Mouse (Mus musculus) embryonic fibroblast, embryonic 13.5 days (primary cell): ENCODE data around the gene 1700037H04Rik. TPM values are rescaled to one million over a fixed set of nuclear protein-coding genes. Genes with fewer than 3 reads are reported as not detected.

ENCODE experiments used
- H3K27ac ChIP-seq: 2 replicates; pipeline ENCODE4 v1.5.1; 2012; ENCODE audit warnings: low read length, control low read depth, inconsistent platforms; ENCODE audit not compliant: insufficient read depth
- H3K4me1 ChIP-seq: 2 replicates; pipeline ENCODE4 v1.6.1; 2011; ENCODE audit warnings: low read length; ENCODE audit not compliant: control insufficient read depth, insufficient read depth
- H3K4me3 ChIP-seq: 2 replicates; pipeline ENCODE4 v1.5.1; 2011; ENCODE audit warnings: mild to moderate bottlenecking, control low read depth, low read length; ENCODE audit not compliant: insufficient read depth
- CTCF ChIP-seq: IDR thresholded peaks from 2 replicates; pipeline ENCODE4 v1.5.1; 2011; ENCODE audit warnings: mild to moderate bottlenecking, control low read depth, low read length, moderate library complexity, borderline replicate concordance; ENCODE audit not compliant: insufficient read depth
- POLR2A ChIP-seq: IDR thresholded peaks from 2 replicates; pipeline ENCODE4 v1.6.1; 2011; ENCODE audit warnings: low read depth, mild to moderate bottlenecking, control low read depth, low read length, moderate library complexity
- polyA plus RNA-seq: library from polyadenylated mRNA; stranded (reverse); fragments of >200 nt; gene quantifications from 2 replicates; pipeline ENCODE4 v1.2.4, GENCODE M21; 2011; ENCODE audit warnings: low read depth; ENCODE audit not compliant: missing spikeins, insufficient read length

The 1700037H04Rik gene
- polyA plus RNA-seq, 1 experiment: 29.0 TPM

- no peak overlapping the region for H3K4me3 ChIP-seq
- H3K27ac ChIP-seq: no peak overlapping the region
- TF ChIP-seq CTCF (no peak), POLR2A (no peak)
- H3K4me1 ChIP-seq: no peaks in the 10 kb centered on the region
Observed at GRCm38 (mm10) chr2:131141336-131141986, 18.4 kb downstream of the 1700037H04Rik start.

- Histone ChIP-seq H3K4me1 (no peaks in the 10 kb centered on the region), H3K4me3 (no peak overlapping the region), H3K27ac (no peak overlapping the region)
- TF ChIP-seq POLR2A (no peak), CTCF (no peak)
Observed at GRCm38 (mm10) chr2:131140533-131140905, 19.4 kb downstream of the 1700037H04Rik start.

GRCm38 (mm10) chr2:131139886-131140532, 19.9 kb downstream of the 1700037H04Rik start:
- no peak for TF ChIP-seq POLR2A
- no peak for TF ChIP-seq CTCF
- Histone ChIP-seq H3K4me1 (no peaks in the 10 kb centered on the region), H3K4me3 (no peak overlapping the region), H3K27ac (no peak overlapping the region)

DNA sequence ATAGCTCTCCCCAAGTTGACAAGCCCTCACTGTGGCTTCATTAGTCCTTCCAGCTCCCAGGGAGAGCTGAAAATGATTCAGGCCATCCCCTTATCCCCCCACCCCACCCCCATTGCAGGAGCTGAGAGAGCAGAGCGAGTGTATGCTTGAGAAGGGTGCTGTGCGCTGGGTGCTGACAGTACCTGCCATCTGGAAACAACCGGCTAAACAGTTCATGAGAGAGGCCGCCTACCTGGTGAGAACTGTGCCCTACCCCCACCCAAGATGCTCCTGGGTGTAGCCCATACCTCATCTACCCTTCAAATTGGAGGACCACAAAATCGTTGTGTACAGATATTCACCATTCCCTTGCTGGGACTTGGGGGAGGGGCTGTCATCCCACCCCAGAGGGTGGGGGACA, 20.6 kb downstream of the 1700037H04Rik start:
- Histone ChIP-seq H3K4me1 (no peaks in the 10 kb centered on the region), H3K4me3 (no peak overlapping the region), H3K27ac (no peak overlapping the region)
- no peak for TF ChIP-seq CTCF
- no peak for TF ChIP-seq POLR2A

DNA sequence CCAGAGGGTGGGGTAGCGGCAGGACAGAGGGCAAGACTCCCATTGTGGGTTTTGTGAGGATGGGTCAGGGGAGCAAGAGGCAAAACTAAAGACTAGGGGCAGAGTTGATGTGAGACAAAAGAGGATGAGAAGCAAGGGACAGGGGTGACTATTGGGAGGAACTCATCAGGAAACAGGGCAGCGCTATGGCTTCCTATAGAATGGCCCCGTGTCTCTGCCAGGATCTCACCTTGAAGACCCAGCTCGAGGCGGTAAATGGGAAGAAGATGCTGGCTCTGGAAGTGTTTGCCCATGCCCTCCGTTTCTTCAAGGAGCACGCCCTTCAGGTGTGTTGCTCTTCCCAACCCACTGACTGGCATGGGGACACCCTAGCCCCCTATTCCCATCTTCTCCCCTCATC, 21.1 kb downstream of the 1700037H04Rik start:
- Histone ChIP-seq H3K4me1 (no peaks in the 10 kb centered on the region), H3K27ac (no peak overlapping the region), H3K4me3 (no peak overlapping the region)
- no peak for TF ChIP-seq CTCF
- TF ChIP-seq POLR2A: no peak

GRCm38 (mm10) chr2:131138296-131138695, 21.6 kb downstream of the 1700037H04Rik start:
- Histone ChIP-seq H3K4me3 (no peak overlapping the region), H3K27ac (no peak overlapping the region), H3K4me1 (no peaks in the 10 kb centered on the region)
- TF ChIP-seq CTCF: no peak
- no peak for TF ChIP-seq POLR2A

GRCm38 (mm10) chr2:131135521-131136139, 24.3 kb downstream of the 1700037H04Rik start:
- no peaks in the 10 kb centered on the region for H3K4me1 ChIP-seq
- no peak for TF ChIP-seq CTCF
- TF ChIP-seq POLR2A: no peak
- H3K4me3 ChIP-seq: no peak overlapping the region
- no peak overlapping the region for H3K27ac ChIP-seq

- Histone ChIP-seq H3K27ac (no peak overlapping the region), H3K4me3 (no peak overlapping the region), H3K4me1 (no peaks in the 10 kb centered on the region)
- TF ChIP-seq CTCF (no peak), POLR2A (no peak)
Observed at GRCm38 (mm10) chr2:131134826-131135400, 25.0 kb downstream of the 1700037H04Rik start.

- Histone ChIP-seq H3K4me3 (no peak overlapping the region), H3K27ac (no peak overlapping the region), H3K4me1 (no peaks in the 10 kb centered on the region)
- TF ChIP-seq POLR2A: no peak
Observed at GRCm38 (mm10) chr2:131134381-131134780, 25.5 kb downstream of the 1700037H04Rik start.

GRCm38 (mm10) chr2:131132930-131133547, 26.8 kb downstream of the 1700037H04Rik start, which contains the start of gene Gm11037:
Gene Gm11037, plus strand, starts transcription at chr2:131133497.
- Histone ChIP-seq H3K27ac (no peak within 1 kb of the TSS), H3K4me3 (no peak within 1 kb of the TSS), H3K4me1 (no peaks in the 10 kb centered on the region)
- TF ChIP-seq POLR2A (no peak), CTCF (no peak)
